Comparison of ENCODE assay signal across 18 mouse cellular contexts in the genomic region with DNA sequence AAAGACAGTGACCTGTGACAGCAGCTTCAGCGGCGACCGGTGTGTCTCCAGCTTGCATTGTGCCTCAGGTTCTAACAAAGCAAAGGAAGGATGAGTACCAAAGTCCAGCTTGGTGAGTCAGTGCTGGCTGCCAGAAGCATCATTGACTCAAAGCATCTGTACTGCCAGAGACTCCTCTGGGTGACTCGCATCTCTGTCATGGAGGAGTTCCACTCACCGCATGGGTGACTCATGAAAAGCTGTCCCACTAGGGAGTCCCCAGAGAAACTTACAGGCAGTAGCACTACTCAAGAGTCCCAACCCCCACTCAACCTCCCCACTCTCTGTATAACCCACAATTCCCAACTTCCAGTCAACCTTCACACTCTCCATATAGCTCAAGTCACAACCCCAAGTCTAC.
A peak's percentile ranks its signal among the peaks of the same experiment; 100 is the strongest.
DNase-seq lines count a peak whose midpoint lies in the region; ATAC-seq and TF ChIP-seq lines count a peak whose summit lies in the region.
"Had no signal": no experiment of that assay in that cellular context is flagged by ENCODE, and none has a peak within 500 bp of the region (broad histone marks: within the 10 kb centered on the region; RNA-seq: fewer than 3 reads in every experiment).

No protein-coding gene starts in this region.

- no peak overlapping the region for H3K4me3 ChIP-seq in heart, adult 2 months
- H3K4me3 ChIP-seq: hindbrain, embryonic 15.5 days; limb, embryonic 15.5 days; midbrain, embryonic 12.5 days had no signal

- no peaks in the 10 kb centered on the region for H3K79me2 ChIP-seq in heart, adult 2 months (replicated peaks; ENCODE audit: control insufficient read depth, insufficient read depth, low read length)

- intact Hi-C loops in heart, adult 2 months (cut with DNase I), result no loop called here

- no peaks in the 10 kb centered on the region for H3K4me1 ChIP-seq in heart, adult 2 months (ENCODE audit: control insufficient read depth, insufficient read depth, low read length)
- H3K4me1 ChIP-seq: limb, embryonic 15.5 days had no signal

- no peaks in the 10 kb centered on the region for H3K36me3 ChIP-seq in heart, adult 2 months (ENCODE audit: control insufficient read depth, insufficient read depth, low read length)
- H3K36me3 ChIP-seq: hindbrain, embryonic 15.5 days; limb, embryonic 15.5 days; midbrain, embryonic 12.5 days had no signal

- TF ChIP-seq CTCF in heart, adult 2 months (IDR thresholded peaks at IDR 0.05), result no peak

- peak; percentile 85 for ATAC-seq in frontal cortex, adult (ENCODE audit: low TSS enrichment)
- ATAC-seq: forebrain, embryonic 14.5 days had no signal

- no peak for TF ChIP-seq EP300 in heart, adult 2 months (IDR thresholded peaks at IDR 0.05; ENCODE audit: insufficient read depth, low read depth, low read length)

- WGBS in heart, adult 2 months, result 86% methylated on average over 5 of the region's 5 CpGs

- no peak for DNase-seq in frontal cortex, postnatal 14 days (ENCODE audit: low spot score in 2 of 2)
- DNase-seq in right cerebral cortex, postnatal 25 days, result peak; percentile 56
- no peak for DNase-seq in right cerebral cortex, postnatal 10 days (ENCODE audit: low spot score in 2 of 2)
- DNase-seq in Muller cell, postnatal 12 days (ENCODE audit: inconsistent ontology term), result peak; percentile 80
- DNase-seq in heart, adult 2 months, result no peak
- DNase-seq in B cell, adult 2 months, result no peak
- DNase-seq: cerebellum, adult 2 months; cerebellum, postnatal 36 days; gastrocnemius, postnatal 10 days; kidney, adult 9 months; kidney, postnatal 14 days; lung, embryonic 14.5 days had no signal

- H3K27ac ChIP-seq in heart, adult 2 months, result no peak overlapping the region
- H3K27ac ChIP-seq: limb, embryonic 15.5 days; liver, embryonic 14.5 days; midbrain, embryonic 12.5 days had no signal

- H3K9ac ChIP-seq in heart, adult 2 months (ENCODE audit: low read depth, low read length), result no peak overlapping the region
- H3K9ac ChIP-seq: hindbrain, embryonic 15.5 days; limb, embryonic 15.5 days; liver, embryonic 14.5 days; lung, embryonic 14.5 days; midbrain, embryonic 12.5 days had no signal

- no peak for TF ChIP-seq POLR2A in heart, adult 2 months (IDR thresholded peaks at IDR 0.05; ENCODE audit: insufficient read depth, low read depth, low read length)

- no peaks in the 10 kb centered on the region for H3K27me3 ChIP-seq in heart, adult 2 months (ENCODE audit: control insufficient read depth, insufficient read depth, low read length)
- H3K27me3 ChIP-seq: hindbrain, embryonic 15.5 days; limb, embryonic 15.5 days had no signal

Comparison
In these comparisons a context has a peak if more than half of its experiments do, and no peak if none do; other contexts are left out.
1. DNase-seq: peak in right cerebral cortex, postnatal 25 days (single experiment) and Muller cell, postnatal 12 days (single experiment); none in frontal cortex, postnatal 14 days (0 of 2), right cerebral cortex, postnatal 10 days (0 of 2), heart, adult 2 months (0 of 2) and B cell, adult 2 months (0 of 2).